Mouse (Mus musculus) stomach, embryonic 15.5 days (tissue): Measurements from ENCODE around the gene P2rx6. TPM values are rescaled to one million over a fixed set of nuclear protein-coding genes. Genes with fewer than 3 reads are reported as not detected.

Experiments used
- ATAC-seq: fragments of 200-750 bp; cut with Nextera tagmentation; 2 replicates; pipeline ENCODE4 v1.8.0; 2017; ENCODE audit warnings: low read depth, moderate number of reproducible peaks, moderate TSS enrichment; ENCODE audit not compliant: insufficient read depth, low FRiP score
- H3K27ac ChIP-seq: fragments of 300-500 bp; sonication (generic); 2 replicates; pipeline ENCODE4 v1.5.1; 2015; ENCODE audit warnings: mild to moderate bottlenecking, inconsistent platforms
- H3K27me3 ChIP-seq: fragments of 300-500 bp; sonication (generic); replicated peaks from 2 replicates; pipeline ENCODE4 v1.6.1; 2015; ENCODE audit warnings: inconsistent platforms
- H3K36me3 ChIP-seq: fragments of 300-500 bp; sonication (generic); 2 replicates; pipeline ENCODE4 v1.6.1; 2015; ENCODE audit warnings: inconsistent platforms
- H3K4me1 ChIP-seq: fragments of 300-500 bp; sonication (generic); 2 replicates; pipeline ENCODE4 v1.6.1; 2015; ENCODE audit warnings: inconsistent platforms
- H3K4me2 ChIP-seq: fragments of 300-500 bp; sonication (generic); 2 replicates; pipeline ENCODE4 v1.6.1; 2015; ENCODE audit warnings: mild to moderate bottlenecking, inconsistent platforms
- H3K4me3 ChIP-seq: fragments of 300-500 bp; sonication (generic); replicated peaks from 2 replicates; pipeline ENCODE4 v1.5.1; 2015; ENCODE audit warnings: inconsistent platforms
- H3K9ac ChIP-seq: fragments of 300-500 bp; sonication (generic); 2 replicates; pipeline ENCODE4 v1.6.1; 2015; ENCODE audit warnings: inconsistent platforms
- H3K9me3 ChIP-seq: fragments of 300-500 bp; sonication (generic); 2 replicates; pipeline ENCODE4 v1.6.1; 2016; ENCODE audit warnings: inconsistent platforms
- WGBS: fragments of 180-500 bp; shearing (Covaris S2); methylation state at CpG from one replicate; pipeline ENCODE4 v1.1.7; 2015; 5-methylcytosine and 5-hydroxymethylcytosine counted together
- polyA plus RNA-seq: library from polyadenylated mRNA; unstranded; fragments of >200 nt; fragmentation: Nextera tagmentation; extraction: Ambion mirVana; gene quantifications from 2 replicates; pipeline ENCODE4 v1.2.1, GENCODE M21; 2015

P2rx6 gene
- polyA plus RNA-seq, 1 experiment from 2014 or later, result 1.2 TPM

DNA sequence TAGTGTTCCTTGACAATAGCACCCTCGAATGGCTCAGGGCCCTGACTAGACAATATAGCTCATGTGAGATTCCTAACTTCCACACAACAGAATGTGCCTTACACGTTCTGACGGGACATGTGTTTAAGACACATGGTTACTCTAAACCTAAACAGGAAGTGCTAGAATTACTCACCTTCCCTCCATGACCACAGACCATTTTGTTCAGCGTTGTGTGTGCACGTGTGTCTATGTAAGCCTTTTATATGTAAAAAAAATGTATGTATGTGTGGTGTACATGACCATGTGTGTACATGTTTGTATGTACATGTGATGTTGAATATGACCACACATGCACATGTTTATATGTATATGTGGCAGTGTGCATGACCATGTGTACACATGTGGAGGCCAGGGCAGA, 54.5 kb downstream of the P2rx6 start:
- no peak overlapping the region for H3K9ac ChIP-seq
- H3K4me3 ChIP-seq, result no peak overlapping the region
- WGBS, result 75% methylated on average over 5 of the region's 5 CpGs
- no peaks in the 10 kb centered on the region for H3K27me3 ChIP-seq
- H3K4me1 ChIP-seq, result peaks cover 18% of the 10 kb centered on the region
- no peaks in the 10 kb centered on the region for H3K36me3 ChIP-seq
- no peak for ATAC-seq
- H3K4me2 ChIP-seq, result no peak overlapping the region
- no peak overlapping the region for H3K27ac ChIP-seq
- no peaks in the 10 kb centered on the region for H3K9me3 ChIP-seq

DNA sequence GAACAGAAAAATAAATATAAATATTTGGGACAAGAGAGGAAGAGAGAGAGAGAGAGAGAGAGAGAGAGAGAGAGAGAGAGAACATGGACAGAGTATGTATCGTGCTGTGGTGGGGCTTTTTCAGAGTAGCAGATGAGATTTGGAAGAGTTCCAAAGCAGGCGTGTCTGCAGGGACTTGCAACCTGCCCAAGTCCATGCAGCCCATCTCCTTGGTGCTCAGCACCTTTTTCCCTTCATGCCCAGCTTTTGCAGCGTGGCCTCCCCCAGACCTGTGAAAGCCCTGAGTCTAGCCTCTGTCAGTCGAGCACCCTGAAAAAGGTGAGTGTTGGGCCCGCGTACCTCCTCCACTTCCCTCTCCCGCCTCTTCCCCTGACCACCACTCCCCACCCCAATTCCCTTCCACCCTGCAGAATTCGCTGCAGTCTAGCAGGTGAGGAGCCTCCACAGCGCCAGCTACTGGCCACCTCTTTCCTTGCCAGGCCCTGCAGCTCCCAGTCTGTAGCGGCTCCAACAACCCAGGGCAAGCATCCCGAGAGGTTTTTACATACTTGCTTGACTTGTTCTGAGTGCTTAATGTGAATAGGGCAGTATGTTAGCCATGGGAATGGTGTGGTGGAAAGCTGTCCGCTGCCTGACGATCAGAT, 56.4 kb downstream of the P2rx6 start:
- H3K4me1 ChIP-seq, result peaks cover 18% of the 10 kb centered on the region
- H3K4me3 ChIP-seq, result no peak overlapping the region
- no peaks in the 10 kb centered on the region for H3K27me3 ChIP-seq
- whole genome bisulfite sequencing, result 12% methylated on average over 13 of the region's 13 CpGs
- no peaks in the 10 kb centered on the region for H3K9me3 ChIP-seq
- no peaks in the 10 kb centered on the region; the same call in 1 of the 2 replicates for H3K36me3 ChIP-seq
- no peak overlapping the region for H3K27ac ChIP-seq
- H3K4me2 ChIP-seq, result peak overlapping the region; percentile 44
- ATAC-seq, result 0 out of 2 replicates have a peak, but pooled peaks have one; percentile 53
- no peak overlapping the region for H3K9ac ChIP-seq

- H3K4me3 ChIP-seq, result peak within 1 kb of the TSS; percentile 91
- peak within 1 kb of the TSS; percentile 94 for H3K9ac ChIP-seq
- WGBS, result 2% methylated on average over 60 of the region's 60 CpGs
- no peaks in the 10 kb centered on the region for H3K9me3 ChIP-seq
- H3K4me1 ChIP-seq, result peaks cover 18% of the 10 kb centered on the region
- H3K27me3 ChIP-seq, result no peaks in the 10 kb centered on the region
- H3K27ac ChIP-seq, result 0 out of 2 replicates have a peak within 1 kb of the TSS, but pooled peaks have one; percentile 21
- ATAC-seq, result peak; percentile 88
- H3K4me2 ChIP-seq, result peak within 1 kb of the TSS; percentile 62
- H3K36me3 ChIP-seq, result peaks cover 9% of the 10 kb centered on the region
These were observed 57.8 kb downstream of the P2rx6 start, which contains the start of gene Smpd4 for GRCm38 (mm10) chr16:17619198-17620105. TSS of gene Smpd4 (plus strand) at chr16:17619354.

DNA sequence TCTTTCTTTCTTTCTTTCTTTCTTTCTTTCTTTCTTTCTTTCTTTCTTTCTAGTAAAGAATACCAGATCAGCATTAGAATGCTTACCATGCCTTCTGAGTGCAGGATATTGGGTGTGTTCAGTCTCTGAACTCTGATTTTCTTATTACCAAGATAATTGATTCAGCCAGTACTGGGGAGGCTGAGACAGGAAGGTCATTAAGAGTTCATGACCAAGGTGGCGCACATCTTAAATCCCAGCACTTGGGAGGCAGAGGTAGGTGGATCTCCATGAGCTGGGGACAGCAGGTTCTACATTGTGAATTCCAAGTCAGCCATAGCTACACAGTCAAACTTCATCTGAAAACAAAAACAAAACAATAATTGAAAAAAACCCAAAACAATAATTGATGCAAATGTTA, 60.3 kb downstream of the P2rx6 start:
- no peaks in the 10 kb centered on the region for H3K9me3 ChIP-seq
- H3K4me2 ChIP-seq, result no peak overlapping the region
- 92% methylated on average over 1 of the region's 1 CpGs for WGBS
- ATAC-seq, result no peak
- peaks cover 20% of the 10 kb centered on the region for H3K36me3 ChIP-seq
- H3K4me3 ChIP-seq, result no peak overlapping the region
- no peak overlapping the region for H3K9ac ChIP-seq
- no peaks in the 10 kb centered on the region for H3K27me3 ChIP-seq
- peaks cover 18% of the 10 kb centered on the region for H3K4me1 ChIP-seq
- no peak overlapping the region for H3K27ac ChIP-seq

- no peaks in the 10 kb centered on the region for H3K4me1 ChIP-seq
- H3K36me3 ChIP-seq, result peaks cover 48% of the 10 kb centered on the region
- 68% methylated on average over 8 of the region's 8 CpGs for WGBS
- no peaks in the 10 kb centered on the region for H3K27me3 ChIP-seq
- no peak overlapping the region for H3K9ac ChIP-seq
- H3K9me3 ChIP-seq, result no peaks in the 10 kb centered on the region
- no peak overlapping the region for H3K27ac ChIP-seq
- ATAC-seq, result no peak
- H3K4me2 ChIP-seq, result no peak overlapping the region
- H3K4me3 ChIP-seq, result no peak overlapping the region
These were observed 64.0 kb downstream of the P2rx6 start for GRCm38 (mm10) chr16:17625488-17626268.

DNA sequence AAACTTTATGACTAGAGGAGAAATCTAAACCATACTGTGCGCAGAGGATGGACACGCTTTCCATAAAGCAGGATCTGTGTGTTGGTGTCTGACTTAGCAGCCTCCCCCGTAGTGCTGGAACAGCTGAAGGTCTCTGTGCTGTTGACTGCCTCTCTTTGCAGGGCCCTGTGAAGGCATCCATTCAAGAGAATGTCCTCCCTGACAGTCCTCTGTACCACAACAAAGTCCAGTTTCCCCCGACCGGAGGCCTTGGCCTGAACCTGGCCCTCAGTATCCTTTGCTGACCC, 64.5 kb downstream of the P2rx6 start:
- Histone ChIP-seq H3K4me3 (no peak overlapping the region), H3K4me2 (no peak overlapping the region), H3K9ac (no peak overlapping the region), H3K27ac (no peak overlapping the region), H3K27me3 (no peaks in the 10 kb centered on the region), H3K4me1 (no peaks in the 10 kb centered on the region), H3K36me3 (peaks cover 51% of the 10 kb centered on the region), H3K9me3 (no peaks in the 10 kb centered on the region)
- 93% methylated on average over 5 of the region's 5 CpGs for WGBS
- ATAC-seq, result no peak

Other genes with a start within 250 kb of the P2rx6 start
- gene Serpind1, start 230.5 kb upstream of the P2rx6 start, polyA plus RNA-seq, result 5.8 and 12.9 TPM in 2 replicates
- gene Snap29, start 155.9 kb upstream of the P2rx6 start, polyA plus RNA-seq, result 14.4 and 16.1 TPM in 2 replicates
- 28.1 and 28.4 TPM in 2 replicates for gene Pi4ka, start 155.6 kb upstream of the P2rx6 start, polyA plus RNA-seq
- gene Crkl, start 109.9 kb upstream of the P2rx6 start, polyA plus RNA-seq, result 55.1 and 56.0 TPM in 2 replicates
- gene Aifm3, start 72.3 kb upstream of the P2rx6 start, polyA plus RNA-seq, result 3.1 and 3.2 TPM in 2 replicates
- 70.2 and 76.1 TPM in 2 replicates for gene Lztr1, start 53.2 kb upstream of the P2rx6 start, polyA plus RNA-seq
- 57.3 and 60.8 TPM in 2 replicates for gene Thap7, start 30.7 kb upstream of the P2rx6 start, polyA plus RNA-seq
- 0.26 and 0.61 TPM in 2 replicates for gene Lrrc74b, start 638 bp upstream of the P2rx6 start, polyA plus RNA-seq
- 21.8 and 25.4 TPM in 2 replicates for gene Slc7a4, start 21.3 kb downstream of the P2rx6 start, polyA plus RNA-seq
- 24.8 and 27.0 TPM in 2 replicates for gene Smpd4, start 57.5 kb downstream of the P2rx6 start, polyA plus RNA-seq
- gene Ccdc74a, start 84.6 kb downstream of the P2rx6 start, polyA plus RNA-seq, result 4.4 and 5.2 TPM in 2 replicates
- 38.3 and 42.6 TPM in 2 replicates for gene Med15, start 171.0 kb downstream of the P2rx6 start, polyA plus RNA-seq
- gene Klhl22, start 197.7 kb downstream of the P2rx6 start, polyA plus RNA-seq, result 57.4 and 57.6 TPM in 2 replicates
- gene Scarf2, start 235.4 kb downstream of the P2rx6 start, polyA plus RNA-seq, result 15.8 and 18.5 TPM in 2 replicates